Mouse (Mus musculus) central nervous system, embryonic 18 days (tissue): ENCODE results near the gene Gfpt1. TPM values are rescaled to one million over a fixed set of nuclear protein-coding genes. Genes with fewer than 3 reads are reported as not detected.

Source experiments
- polyA plus RNA-seq: library from polyadenylated mRNA; depleted of rRNA; stranded (reverse); fragments of >200 nt; gene quantifications from 2 replicates; pipeline ENCODE4 v1.2.3, GENCODE M21; 2012; rRNA removed

The Gfpt1 gene
- 33.1 and 36.5 TPM in 2 replicates for polyA plus RNA-seq

GRCm38 (mm10) chr6:87042337-87043130 is at the start of gene Gfpt1:
TSS of gene Gfpt1 (plus strand) at chr6:87042846.

GRCm38 (mm10) chr6:87008887-87009286 is 33.8 kb upstream of the Gfpt1 start, which contains the start of gene Nfu1:
TSS of gene Nfu1 (plus strand) at chr6:87009236.

GRCm38 (mm10) chr6:87104123-87104796 is 61.6 kb downstream of the Gfpt1 start, which contains the start of gene D6Ertd527e:
TSS of gene D6Ertd527e (plus strand) at chr6:87104746.

Other genes with a start within 250 kb of the Gfpt1 start
- gene Anxa4, start 249.3 kb upstream of the Gfpt1 start, polyA plus RNA-seq = 4.5 and 5.0 TPM in 2 replicates
- gene Aak1, start 193.3 kb upstream of the Gfpt1 start, polyA plus RNA-seq = 59.7 and 60.0 TPM in 2 replicates
- 148 and 175 TPM in 2 replicates for gene Nfu1, start 33.6 kb upstream of the Gfpt1 start, polyA plus RNA-seq
- 0.27 and 0.28 TPM in 2 replicates for gene D6Ertd527e, start 61.9 kb downstream of the Gfpt1 start, polyA plus RNA-seq